Mouse (Mus musculus) lung, postnatal 25 days (tissue): Measurements from ENCODE around the gene Vwf.

ENCODE experiments used
- DNase-seq: peaks from one replicate; pipeline ENCODE4 v3.0.0; 2022; ENCODE audit warnings: low spot score

Gene Vwf

DNA sequence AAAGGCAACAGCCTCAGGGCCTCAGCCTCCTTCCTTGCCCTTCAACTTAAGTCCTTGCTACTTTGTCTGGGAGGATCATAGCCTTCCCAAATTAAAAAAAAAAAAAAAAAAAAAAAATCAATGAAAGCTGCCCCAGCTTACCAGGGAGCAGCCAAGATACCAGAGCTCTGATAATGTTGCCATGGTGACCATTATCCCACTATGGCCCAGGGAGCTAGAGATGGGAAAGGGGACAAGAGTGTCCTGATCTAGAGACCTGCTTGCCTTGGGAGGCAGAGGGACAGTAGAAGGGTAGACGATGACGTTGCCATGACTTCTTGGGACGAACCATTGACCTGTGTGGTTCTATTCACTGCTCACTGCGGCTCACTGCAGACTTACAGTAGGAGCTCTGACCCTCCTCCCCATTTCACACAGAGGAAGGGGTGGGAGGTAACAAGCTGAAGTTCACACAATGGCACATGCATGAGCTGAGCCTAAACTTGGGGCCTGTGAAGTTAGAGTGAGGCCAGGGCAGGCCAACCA lies 39.5 kb downstream of the Vwf start:
- DNase-seq: no peak

DNA sequence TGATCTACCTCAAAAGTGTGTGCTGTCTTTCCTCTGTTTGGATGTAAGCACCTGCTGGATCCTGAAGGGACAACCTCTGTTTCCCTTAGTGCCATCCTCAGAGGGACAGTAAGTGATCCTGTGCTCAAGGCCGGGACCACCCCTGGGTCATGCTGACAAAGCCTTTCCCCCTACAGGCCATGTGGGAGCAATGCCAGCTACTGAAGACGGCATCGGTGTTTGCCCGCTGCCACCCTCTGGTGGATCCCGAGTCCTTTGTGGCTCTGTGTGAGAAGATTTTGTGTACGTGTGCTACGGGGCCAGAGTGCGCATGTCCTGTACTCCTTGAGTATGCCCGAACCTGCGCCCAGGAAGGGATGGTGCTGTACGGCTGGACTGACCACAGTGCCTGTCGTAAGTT lies 41.7 kb downstream of the Vwf start:
- DNase-seq: no peak

DNA sequence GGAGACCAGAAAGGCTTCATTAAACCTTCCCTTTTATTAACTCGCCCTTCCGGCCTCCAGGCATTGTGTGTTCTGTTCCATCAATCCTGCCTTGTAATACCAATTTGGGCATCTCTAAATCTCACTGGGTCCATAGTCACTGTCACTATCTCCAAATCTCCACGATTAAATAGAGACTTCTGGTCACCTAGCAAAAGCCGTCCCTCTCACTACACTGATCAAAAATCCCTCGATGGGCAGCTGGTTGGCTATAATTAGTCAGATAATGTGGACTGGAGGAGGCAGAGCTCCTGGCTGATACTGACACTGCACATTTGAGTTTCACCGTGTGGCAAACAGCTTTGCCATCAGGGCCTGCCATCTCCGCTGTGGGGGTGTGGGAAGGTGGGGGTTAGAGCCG lies 42.5 kb downstream of the Vwf start:
- no peak for DNase-seq

DNA sequence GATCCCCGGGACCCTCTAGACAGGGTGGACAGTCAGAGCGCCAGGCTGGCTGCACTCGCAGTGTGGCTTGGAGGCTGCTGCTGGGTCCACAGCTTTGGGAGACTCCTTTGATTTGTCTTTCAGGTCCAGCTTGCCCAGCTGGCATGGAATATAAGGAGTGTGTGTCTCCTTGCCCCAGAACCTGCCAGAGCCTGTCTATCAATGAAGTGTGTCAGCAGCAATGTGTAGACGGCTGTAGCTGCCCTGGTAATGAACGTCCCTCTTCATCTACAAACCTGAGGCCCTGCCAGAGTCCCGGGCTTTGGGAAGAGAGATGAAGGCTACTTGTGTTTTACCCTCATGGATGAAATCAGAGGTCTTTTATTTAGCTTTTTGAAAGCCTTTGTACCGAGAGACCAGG lies 43.5 kb downstream of the Vwf start:
- DNase-seq: no peak

DNA sequence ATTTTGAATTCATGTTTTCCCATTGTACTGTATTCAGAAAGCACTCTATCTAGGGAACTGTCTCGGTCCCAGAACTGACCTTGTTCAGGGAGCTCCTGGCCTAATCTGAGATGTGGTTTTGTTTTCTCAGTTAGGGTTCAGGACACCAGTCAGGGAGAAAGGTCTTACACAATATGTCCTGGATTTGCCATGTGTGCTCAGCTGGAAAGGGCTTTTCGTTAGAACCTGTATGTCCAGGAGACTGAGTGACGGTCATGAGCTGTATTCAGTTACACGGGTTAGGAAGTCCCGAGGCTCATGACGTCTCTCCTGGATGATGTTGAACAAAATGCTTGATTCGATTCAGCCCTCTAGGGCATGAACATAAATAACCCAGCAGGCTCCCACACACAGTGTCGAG lies 43.9 kb downstream of the Vwf start:
- no peak for DNase-seq

DNA sequence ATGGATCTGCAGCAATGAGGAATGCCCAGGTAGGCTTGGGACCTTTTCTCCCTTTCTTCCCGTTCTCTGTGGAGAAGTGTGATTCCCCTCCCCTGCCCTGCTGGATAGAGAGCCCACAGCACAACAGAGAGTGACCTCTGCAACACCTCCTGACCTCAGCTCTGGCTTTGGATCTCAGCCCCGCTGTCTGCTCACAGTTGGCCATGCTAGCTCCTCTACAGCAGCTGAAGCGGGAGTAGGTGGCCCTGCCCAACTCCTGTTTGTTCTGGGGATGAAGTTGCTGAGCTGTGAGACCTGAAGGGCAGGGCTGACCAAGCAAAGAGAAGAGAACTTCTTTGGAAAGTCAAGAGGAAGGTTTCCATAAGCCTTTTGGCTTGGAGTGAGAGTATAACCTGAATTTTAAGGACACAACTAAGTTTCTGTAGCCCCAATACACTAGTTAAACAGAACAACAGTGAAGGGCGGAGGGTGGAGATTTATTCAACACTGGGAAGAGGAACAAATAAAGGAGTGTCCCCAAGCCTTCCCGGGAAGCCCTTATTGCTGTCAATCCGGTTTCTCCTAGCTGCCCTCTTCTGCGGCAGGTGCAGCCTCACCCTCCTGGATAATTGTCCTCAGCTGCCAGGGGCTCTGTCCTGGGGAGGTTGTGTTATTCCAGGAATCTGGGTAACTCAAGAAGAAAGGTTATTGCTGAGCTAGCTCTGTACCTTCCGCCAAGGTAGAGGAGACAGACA lies 45.2 kb downstream of the Vwf start:
- peak; percentile 42 for DNase-seq

DNA sequence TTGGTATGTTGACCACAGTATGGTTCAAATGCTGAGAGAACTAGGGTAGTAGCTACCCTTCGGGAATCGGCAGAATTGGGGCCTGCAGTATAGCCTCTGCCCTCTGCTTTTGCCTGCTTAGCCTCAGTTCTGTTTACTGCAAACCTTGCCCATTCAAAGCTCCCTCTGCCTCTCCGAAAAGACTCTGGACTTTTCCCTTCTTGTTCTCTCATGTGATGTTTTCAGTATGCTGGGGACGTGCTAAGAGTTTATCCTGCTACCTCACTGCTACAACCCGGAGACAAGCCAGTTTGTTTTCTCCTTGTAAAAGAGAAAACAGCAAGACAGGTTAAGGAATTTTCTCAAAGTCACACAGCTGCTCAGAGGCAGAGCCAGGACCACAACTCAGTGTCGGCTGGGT lies 46.0 kb downstream of the Vwf start:
- no peak for DNase-seq

DNA sequence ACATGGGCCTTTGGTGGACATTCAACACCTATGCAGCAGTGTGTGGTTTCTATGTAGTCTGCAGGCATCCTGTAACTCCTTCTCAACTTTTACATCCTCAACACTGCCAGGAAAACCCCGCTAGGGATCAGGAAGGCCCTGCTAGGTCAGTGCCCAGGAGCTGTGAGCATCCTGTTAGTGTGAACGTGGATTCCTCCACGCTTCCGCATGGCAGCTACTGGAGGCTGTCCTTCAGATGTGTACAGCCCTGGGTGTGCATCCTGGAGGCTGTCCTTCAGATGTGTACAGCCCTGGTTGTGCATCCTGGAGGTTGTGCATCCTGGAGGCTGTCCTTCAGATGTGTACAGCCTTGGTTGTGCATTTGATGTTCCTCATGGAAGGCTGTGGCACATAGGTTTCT lies 47.7 kb downstream of the Vwf start:
- no peak for DNase-seq

DNA sequence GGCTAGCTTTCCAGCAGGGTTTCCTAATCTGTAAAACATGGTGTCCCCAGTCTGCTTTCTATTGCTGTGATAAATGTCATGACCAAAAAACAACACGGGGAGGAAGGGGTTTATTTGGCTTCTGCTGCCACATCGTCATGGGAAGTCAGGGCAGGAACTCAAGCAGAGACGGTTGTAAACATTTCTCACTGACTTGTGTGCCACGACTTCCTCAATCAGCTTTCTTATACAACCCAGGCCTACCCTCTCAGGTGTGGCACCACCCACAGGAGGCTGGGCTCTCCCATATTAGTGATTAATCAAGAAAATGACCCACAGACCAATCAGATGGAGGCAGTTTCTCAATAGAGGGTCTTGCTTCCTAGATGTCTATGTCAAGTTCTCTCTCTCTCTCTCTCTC lies 48.3 kb downstream of the Vwf start:
- peak; percentile 48 for DNase-seq

DNA sequence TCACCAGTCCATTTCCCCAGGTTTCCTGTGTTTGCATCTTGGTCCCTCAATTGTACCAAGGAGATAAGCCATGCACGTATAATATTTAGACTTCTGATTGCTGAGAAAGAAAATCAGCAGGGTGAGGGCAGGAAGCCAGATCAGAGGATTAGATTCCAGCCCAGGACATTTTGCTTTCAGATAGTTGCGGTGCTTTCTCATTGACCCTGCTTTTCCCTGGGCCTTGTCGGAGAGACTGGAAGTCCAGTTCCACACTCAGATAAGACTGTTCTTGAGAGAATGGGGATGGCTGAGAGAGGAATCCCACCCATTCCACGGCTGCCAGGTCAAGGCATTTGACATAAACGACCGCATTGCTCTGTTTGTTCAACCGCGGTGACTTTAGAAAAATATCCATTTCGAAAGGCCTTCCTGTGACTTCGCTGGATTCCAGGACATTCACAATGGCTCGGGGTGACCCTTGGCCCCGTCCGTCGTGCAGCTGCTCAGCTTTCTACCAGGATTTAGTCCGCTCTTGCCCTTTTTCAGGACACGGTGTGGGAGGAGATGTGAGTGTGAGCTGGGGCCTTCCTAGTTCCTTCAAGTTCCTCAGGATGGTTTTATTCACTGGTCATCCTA lies 50.2 kb downstream of the Vwf start:
- peak; percentile 67 for DNase-seq

DNA sequence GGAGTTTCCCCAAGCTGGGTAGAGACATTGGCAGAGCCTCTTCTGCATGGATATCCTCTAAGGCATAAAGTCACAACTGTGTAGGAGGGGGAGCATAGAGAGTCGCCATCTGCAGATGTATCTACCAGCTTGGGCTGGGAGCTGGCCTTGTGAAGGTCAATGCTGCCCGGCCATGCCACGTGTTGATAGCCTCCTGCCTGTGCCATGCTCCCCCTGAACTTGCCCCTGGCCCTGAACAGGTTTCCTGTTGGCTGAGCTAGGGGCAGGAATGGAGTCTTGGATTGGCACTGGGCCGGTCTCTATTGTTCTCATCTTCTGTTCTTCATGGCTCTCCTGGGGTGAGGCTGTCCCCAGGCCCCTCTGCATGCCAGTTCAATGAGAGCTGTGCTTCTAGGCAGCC lies 51.1 kb downstream of the Vwf start:
- DNase-seq: peak; percentile 22

DNA sequence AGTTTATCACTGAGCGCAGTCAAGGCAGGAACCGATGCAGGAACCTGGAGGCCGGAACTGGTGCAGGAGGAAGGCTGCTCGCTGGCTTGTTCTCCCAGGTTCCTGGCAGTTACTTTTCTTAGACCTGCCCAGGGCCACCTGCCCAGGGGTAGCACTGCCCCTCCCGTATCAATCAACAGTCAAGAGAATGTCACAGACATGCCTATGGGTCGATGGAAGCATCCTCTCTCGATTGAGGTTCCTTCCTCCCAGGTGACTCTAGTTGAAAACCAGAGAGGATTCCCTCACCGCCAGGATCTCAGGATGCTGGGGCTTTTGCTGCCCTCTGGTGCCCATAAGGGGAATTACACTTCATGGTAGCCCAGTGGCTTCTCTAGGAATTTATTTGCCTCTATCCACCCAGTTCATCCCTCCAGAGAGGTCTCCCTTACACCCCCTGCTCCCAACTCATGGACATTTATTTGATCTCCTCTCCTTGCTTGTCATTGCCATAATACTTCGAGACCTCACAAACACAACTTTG lies 53.5 kb downstream of the Vwf start:
- peak; percentile 77 for DNase-seq

DNA sequence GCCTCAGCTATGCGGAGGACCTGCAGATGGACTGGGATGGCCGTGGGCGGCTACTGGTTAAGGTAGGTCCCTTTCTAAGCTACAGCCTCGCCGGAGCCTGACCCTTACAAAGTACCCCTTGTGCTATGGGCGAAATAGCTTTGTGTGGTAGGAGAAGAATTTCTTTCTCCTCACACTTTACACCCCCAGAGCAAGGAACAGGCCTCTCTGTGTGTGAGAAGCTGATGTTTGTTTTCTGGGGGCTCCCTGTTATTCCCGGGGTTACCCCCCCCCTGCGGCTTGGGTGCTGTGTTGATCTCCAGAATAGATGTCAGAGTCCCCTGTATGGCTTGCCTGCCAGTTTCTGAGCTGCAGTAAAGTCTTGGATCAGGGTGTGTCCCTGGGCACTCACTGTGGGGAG lies 54.1 kb downstream of the Vwf start:
- DNase-seq: no peak

DNA sequence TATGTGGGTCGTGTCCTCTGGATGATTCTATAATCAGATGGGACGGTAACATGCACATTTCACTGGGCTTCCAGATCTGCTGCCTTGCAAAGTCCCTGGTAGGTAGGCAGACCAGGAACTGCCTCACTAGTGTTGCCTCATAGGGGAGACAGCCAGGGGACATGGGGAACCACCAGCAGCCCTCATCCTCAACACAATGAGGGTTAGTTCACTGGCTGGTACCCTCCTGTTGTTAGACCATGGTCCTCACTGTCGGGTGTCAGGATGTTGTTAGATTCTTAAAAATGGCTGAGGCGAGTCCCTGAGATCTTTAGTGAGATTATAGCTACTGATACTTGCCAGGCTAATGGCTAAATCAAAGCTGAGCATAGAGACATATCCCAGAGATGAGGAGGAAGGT lies 54.6 kb downstream of the Vwf start:
- DNase-seq: no peak

DNA sequence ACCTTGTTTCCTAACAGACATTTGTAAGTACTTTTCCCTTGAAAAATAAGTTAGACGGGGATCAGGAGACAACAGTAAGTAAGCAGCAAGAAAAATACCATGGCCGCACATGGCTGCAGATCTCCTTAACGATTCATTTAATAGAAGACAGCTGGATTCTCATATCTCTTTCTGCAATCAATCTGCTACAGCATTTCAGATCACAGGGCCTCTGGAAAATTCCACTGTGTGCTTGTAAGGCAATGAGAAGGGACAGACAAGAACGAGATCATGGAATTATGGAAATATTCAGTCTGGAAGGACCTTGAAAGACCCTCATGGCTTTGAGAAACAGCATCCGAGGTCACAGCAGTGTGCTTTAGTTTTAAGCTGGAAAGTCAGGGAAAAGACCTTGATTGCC lies 55.2 kb downstream of the Vwf start:
- no peak for DNase-seq

DNA sequence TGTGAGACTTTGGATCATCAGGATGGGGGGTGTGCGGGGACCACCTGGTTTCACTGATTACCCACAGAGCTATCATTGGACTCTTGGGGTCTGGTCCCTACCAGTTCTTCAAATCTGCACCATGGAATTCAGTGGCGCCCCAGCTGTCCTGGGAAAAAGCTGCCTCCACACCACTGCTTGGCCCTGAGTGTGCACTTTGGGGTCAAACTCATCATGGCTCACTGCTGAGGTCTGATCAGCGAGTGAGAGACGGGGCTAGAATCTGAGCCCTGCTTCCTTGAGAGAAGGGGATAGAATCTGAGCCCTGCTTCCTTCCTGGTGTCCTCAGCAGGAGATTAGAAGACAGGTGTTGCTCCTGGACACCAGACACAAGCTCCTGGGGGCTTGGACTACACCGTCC lies 55.8 kb downstream of the Vwf start:
- DNase-seq: no peak

DNA sequence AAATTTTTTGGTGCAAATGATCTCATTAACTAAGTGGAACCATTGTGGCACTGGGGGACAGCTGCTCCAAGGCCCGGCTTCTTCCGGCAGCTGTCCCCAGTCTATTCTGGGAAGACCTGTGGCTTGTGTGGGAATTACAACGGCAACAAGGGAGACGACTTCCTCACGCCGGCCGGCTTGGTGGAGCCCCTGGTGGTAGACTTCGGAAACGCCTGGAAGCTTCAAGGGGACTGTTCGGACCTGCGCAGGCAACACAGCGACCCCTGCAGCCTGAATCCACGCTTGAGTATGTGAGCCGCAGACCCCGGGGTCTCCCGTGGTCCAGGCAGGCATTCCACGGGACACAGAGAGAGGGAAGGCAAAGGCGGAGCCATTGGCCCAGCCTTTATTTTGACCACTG lies 56.7 kb downstream of the Vwf start:
- peak; percentile 89 for DNase-seq

DNA sequence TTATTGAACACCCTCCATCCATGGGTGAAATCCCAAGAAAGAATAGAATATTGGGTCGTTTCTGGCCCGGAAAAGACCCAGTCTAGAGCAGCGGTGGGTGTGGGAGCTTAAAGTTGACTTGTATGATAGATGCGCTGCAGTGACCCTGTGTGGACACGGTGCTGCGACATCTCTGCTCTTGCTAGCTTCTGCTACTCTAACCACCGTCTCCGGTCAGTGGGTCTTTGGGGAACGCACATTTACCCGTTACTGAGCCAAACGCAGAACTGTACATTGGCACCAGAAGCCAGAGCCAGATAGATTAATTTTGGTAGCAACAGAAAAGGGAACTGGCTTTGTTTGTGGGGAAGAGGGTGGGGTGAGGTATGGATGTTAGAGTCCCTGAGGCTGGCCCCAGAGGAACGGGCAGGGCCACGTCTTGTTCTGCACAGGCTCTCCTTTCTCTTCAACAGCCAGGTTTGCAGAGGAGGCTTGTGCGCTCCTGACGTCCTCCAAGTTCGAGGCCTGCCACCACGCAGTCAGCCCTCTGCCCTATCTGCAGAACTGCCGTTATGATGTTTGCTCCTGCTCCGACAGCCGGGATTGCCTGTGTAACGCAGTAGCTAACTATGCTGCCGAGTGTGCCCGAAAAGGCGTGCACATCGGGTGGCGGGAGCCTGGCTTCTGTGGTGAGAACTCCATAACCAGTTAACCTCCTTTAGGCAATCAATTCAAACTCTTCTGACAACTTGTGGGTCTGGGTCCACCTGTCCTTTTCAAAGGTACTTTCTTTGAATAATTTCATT lies 57.3 kb downstream of the Vwf start:
- DNase-seq: peak; percentile 28

DNA sequence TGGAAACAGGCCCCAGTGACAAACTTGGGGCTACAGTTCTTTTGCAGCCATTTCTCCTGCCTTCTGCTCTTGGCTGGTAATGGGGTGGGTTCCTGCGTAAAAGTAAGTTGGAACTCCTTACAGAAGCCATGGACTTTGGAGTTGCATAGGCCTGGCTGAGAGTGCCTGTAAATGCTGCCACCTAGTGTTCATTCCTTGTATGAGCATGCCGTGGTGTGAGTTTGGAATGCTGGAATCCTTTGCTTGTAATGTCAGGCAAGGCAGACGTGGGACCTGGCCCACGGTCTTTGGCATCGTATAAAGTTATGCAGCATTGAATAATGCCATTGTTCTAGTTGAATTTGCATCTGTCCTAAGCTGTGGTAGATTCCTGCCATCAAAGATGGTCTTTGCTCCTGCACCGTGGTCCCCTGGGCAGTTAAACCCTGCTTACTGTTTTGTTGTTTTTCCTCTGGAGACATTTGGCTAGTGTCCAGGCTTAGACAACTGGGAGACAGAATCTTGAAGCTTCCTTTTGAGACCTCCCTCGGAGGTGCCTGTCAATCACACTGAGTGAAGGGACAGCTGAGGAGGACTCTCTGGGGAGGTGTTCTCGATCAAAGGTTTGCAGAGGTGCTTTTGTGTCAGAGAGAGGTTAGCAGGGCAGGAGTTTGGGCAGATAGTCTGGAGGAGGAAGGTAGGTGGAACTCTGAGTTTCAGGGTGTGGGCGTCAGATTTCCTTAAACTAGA lies 58.1 kb downstream of the Vwf start:
- DNase-seq: peak; percentile 79

DNA sequence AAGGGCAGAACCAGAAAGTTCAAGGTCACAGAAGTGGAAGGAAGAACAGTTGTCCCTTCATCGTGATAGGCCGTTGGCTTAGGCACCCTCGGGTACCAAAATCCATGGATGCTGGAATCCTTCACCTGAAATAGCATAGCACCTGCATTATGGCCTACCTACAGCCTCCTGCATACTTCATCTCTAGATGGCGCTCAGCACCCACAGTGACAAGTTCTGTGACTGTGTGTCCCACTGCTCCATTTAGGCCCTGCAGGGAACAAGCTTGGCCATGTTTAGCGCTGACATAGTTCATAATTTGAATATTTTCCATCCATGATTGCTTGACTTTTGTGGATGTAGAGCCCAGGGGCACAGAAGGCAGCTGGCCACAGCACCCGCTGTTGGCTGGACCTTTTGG lies 62.5 kb downstream of the Vwf start:
- no peak for DNase-seq

DNA sequence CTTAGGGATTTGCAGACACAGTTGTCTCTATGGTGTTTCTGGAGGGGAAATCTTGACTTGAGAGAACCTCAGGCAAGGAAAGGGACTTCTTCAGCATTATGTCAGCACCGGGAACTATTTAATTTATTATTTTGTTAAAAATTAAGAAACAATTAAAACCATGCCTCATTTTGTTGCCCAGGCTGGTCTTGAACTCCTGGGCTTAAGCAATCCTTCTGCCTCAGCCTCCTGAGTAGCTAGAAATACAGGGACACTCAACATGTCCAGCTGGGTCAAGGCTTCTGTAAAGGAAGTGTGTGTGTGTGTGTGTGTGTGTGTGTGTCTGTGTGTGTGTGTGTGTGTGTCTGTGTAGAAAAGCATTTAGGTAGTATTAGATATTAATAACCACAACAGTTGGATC lies 71.3 kb downstream of the Vwf start:
- DNase-seq: no peak

DNA sequence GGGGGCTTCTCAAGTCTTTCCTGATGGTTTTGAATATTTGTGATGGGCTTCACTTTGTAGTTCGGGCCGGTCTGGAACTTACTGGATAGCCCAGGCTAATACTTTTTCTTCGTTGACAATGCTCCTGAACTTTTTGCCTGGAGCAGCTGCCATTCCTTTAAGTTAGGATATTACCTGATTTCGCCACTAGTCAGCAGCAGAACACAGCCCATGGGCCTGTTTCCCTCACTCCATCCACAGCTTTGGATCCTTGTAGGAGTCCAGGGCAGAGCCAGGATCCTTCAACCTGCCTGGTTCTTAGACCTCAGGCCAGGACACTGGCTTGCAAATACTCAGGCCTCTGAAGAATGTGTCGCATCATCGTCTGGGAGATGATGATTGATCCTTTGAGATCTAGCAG lies 74.2 kb downstream of the Vwf start:
- DNase-seq: no peak
